Mouse (Mus musculus): ENCODE measurements around the gene Slc2a8.
"Not testable (repeated sequence)": the region's sequence is repeated elsewhere in the genome, so short reads cannot be mapped to it uniquely, and the experiment has no call there.

Gene Slc2a8

GRCm38 (mm10) chr2:32981725-32982271 is at the start of gene Slc2a8:
TSS of gene Slc2a8 (minus strand) at chr2:32982083.
- in situ Hi-C loops (cut with MboI; ENCODE audit: low sequenced_read_pairs), result no loop called here

GRCm38 (mm10) chr2:33025040-33025439 is 43.2 kb upstream of the Slc2a8 start:
- in situ Hi-C loops (cut with MboI; ENCODE audit: low sequenced_read_pairs), result no loop called here

GRCm38 (mm10) chr2:33024564-33024963 is 42.7 kb upstream of the Slc2a8 start:
- in situ Hi-C loops (cut with MboI; ENCODE audit: low sequenced_read_pairs), result no loop called here

GRCm38 (mm10) chr2:33022846-33023245 is 41.0 kb upstream of the Slc2a8 start:
- in situ Hi-C loops (cut with MboI; ENCODE audit: low sequenced_read_pairs), result no loop called here

- in situ Hi-C loops (cut with MboI; ENCODE audit: low sequenced_read_pairs), result no loop called here
Measured at GRCm38 (mm10) chr2:33018026-33018425, 36.1 kb upstream of the Slc2a8 start.

- in situ Hi-C loops (cut with MboI; ENCODE audit: low sequenced_read_pairs), result no loop called here
Measured at GRCm38 (mm10) chr2:33017191-33017590, 35.3 kb upstream of the Slc2a8 start.

- in situ Hi-C loops (cut with MboI; ENCODE audit: low sequenced_read_pairs), result no loop called here
Measured at GRCm38 (mm10) chr2:33014877-33015276, 33.0 kb upstream of the Slc2a8 start.

GRCm38 (mm10) chr2:33009055-33009454 is 27.2 kb upstream of the Slc2a8 start:
- in situ Hi-C loops (cut with MboI; ENCODE audit: low sequenced_read_pairs), result not testable (repeated sequence)

- in situ Hi-C loops (cut with MboI; ENCODE audit: low sequenced_read_pairs), result no loop called here
Measured at GRCm38 (mm10) chr2:33005041-33005440, 23.2 kb upstream of the Slc2a8 start.

- in situ Hi-C loops (cut with MboI; ENCODE audit: low sequenced_read_pairs), result no loop called here
Measured at GRCm38 (mm10) chr2:33002144-33002543, 20.3 kb upstream of the Slc2a8 start.

- in situ Hi-C loops (cut with MboI; ENCODE audit: low sequenced_read_pairs), result no loop called here
Measured at GRCm38 (mm10) chr2:32999752-33000151, 17.9 kb upstream of the Slc2a8 start.

GRCm38 (mm10) chr2:32997792-32998191 is 15.9 kb upstream of the Slc2a8 start:
- in situ Hi-C loops (cut with MboI; ENCODE audit: low sequenced_read_pairs), result no loop called here

- in situ Hi-C loops (cut with MboI; ENCODE audit: low sequenced_read_pairs), result no loop called here
Measured at GRCm38 (mm10) chr2:32997081-32997480, 15.2 kb upstream of the Slc2a8 start.

GRCm38 (mm10) chr2:32992130-32992529 is 10.2 kb upstream of the Slc2a8 start:
- in situ Hi-C loops (cut with MboI; ENCODE audit: low sequenced_read_pairs), result no loop called here

- in situ Hi-C loops (cut with MboI; ENCODE audit: low sequenced_read_pairs), result no loop called here
Measured at GRCm38 (mm10) chr2:32990167-32990832, 8.4 kb upstream of the Slc2a8 start.

- in situ Hi-C loops (cut with MboI; ENCODE audit: low sequenced_read_pairs), result no loop called here
Measured at GRCm38 (mm10) chr2:32989376-32989775, 7.5 kb upstream of the Slc2a8 start.

GRCm38 (mm10) chr2:32985844-32986243 is 4.0 kb upstream of the Slc2a8 start:
- in situ Hi-C loops (cut with MboI; ENCODE audit: low sequenced_read_pairs), result no loop called here

- in situ Hi-C loops (cut with MboI; ENCODE audit: low sequenced_read_pairs), result no loop called here
Measured at GRCm38 (mm10) chr2:32983617-32984016, 1.7 kb upstream of the Slc2a8 start.

- in situ Hi-C loops (cut with MboI; ENCODE audit: low sequenced_read_pairs), result no loop called here
Measured at GRCm38 (mm10) chr2:32982700-32983099, 817 bp upstream of the Slc2a8 start.

- in situ Hi-C loops (cut with MboI; ENCODE audit: low sequenced_read_pairs), result no loop called here
Measured at GRCm38 (mm10) chr2:32981281-32981680, 602 bp downstream of the Slc2a8 start.

- in situ Hi-C loops (cut with MboI; ENCODE audit: low sequenced_read_pairs), result no loop called here
Measured at GRCm38 (mm10) chr2:32979675-32980074, 2.2 kb downstream of the Slc2a8 start.

GRCm38 (mm10) chr2:32978675-32979074 is 3.2 kb downstream of the Slc2a8 start:
- in situ Hi-C loops (cut with MboI; ENCODE audit: low sequenced_read_pairs), result no loop called here

- in situ Hi-C loops (cut with MboI; ENCODE audit: low sequenced_read_pairs), result no loop called here
Measured at GRCm38 (mm10) chr2:32977114-32977513, 4.8 kb downstream of the Slc2a8 start.
